Mouse (Mus musculus) c-Kit-negative CD71-positive TER-119-positive erythroid progenitor cells, embryonic 14.5 days (primary cell): ENCODE results near the gene Pacrg.

Experiments used
- DNase-seq: peaks from one replicate; pipeline ENCODE4 v3.0.0-alpha.2; 2013; ENCODE audit warnings: low read depth, low spot score

Gene Pacrg

DNA sequence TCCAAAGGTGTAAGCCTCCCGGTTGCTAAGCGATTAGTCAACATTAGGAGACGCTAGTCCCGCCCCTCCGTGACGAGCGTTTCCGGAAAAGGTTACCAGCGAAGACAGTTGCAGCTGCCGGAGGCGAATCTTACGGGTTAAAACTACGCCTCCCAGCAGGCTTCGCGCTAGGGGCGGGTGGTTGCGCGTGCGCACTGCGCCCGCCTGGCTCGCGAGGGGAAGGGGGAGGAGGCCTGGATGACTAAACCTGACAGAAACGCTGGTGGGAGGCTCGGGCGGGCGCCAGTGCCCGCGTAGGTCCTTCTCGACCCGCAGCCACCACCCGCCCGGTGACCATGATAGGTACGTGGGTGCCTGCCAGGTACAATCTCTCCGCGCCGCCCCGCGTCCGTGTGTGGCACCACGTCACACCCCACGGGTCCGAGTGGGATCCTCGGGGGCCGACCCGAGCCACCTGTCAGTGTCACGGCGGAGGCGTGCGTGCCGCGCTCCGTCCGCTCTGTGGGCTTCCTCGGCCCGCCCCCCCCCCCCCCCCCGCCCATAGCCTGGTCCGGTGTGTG, at the start of gene Pacrg, which contains the start of gene Prkn:
Gene Pacrg, minus strand, starts transcription at position 164 of the 560 bp plus-strand sequence.
Gene Prkn, plus strand, starts transcription at position 237 of the 560 bp plus-strand sequence.
- DNase-seq = peak; percentile 72

DNA sequence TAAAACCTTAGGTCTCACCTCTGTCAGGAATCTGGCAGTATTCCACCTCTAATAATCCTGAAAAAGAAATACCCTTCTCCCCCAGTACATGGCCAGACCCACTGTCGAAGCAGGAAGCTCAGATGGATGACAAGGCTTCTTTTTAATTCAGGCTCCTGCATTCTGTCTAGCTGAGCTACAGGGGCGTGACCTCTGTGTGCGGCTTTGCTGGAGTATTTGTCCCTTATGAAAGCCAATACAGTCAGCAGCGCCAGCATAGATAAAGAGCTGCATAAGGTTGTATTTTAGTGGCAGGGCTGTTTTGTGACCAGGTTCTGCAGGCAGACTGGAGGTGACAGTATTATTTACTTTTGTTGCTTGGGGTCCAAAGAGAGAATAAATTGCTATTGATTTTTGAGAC, 47.8 kb upstream of the Pacrg start:
- DNase-seq = no peak

DNA sequence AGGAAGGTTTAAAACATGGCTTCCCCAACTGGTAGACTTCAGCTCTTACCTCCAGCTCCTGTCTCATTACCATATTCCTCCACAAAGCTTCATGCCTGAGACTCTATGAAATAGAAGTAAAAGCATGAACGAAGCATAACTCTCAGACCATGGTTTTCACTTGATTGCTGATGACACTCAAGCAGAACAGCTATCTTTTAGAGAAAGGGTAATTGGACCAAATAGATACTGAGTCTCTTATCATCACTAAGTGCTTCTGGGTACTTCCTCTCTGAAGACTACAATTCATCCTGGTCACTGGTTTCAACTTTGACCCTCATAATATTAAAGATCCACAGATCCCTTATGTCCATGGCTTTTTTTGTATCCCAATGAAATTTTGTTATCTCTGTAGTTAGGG, 42.1 kb upstream of the Pacrg start:
- DNase-seq = no peak

DNA sequence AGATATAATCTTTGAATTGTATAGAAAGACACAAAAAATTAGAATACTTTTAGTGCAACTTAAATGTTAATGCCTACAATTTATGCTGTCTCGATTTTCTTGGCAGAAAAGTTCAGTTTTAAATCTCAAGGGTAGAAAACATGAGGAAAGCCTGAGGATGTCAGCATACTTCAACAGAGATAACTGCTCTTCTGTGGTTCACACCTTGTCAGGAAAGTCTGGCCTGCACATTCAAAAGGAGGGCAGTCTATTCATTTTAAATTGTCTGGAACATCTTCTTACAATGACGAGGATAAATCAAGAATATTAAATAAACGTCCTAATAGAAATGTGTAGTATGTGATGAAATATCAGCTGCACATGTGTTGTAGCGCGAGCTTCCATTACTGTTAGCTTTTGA, 38.9 kb upstream of the Pacrg start:
- DNase-seq = no peak

DNA sequence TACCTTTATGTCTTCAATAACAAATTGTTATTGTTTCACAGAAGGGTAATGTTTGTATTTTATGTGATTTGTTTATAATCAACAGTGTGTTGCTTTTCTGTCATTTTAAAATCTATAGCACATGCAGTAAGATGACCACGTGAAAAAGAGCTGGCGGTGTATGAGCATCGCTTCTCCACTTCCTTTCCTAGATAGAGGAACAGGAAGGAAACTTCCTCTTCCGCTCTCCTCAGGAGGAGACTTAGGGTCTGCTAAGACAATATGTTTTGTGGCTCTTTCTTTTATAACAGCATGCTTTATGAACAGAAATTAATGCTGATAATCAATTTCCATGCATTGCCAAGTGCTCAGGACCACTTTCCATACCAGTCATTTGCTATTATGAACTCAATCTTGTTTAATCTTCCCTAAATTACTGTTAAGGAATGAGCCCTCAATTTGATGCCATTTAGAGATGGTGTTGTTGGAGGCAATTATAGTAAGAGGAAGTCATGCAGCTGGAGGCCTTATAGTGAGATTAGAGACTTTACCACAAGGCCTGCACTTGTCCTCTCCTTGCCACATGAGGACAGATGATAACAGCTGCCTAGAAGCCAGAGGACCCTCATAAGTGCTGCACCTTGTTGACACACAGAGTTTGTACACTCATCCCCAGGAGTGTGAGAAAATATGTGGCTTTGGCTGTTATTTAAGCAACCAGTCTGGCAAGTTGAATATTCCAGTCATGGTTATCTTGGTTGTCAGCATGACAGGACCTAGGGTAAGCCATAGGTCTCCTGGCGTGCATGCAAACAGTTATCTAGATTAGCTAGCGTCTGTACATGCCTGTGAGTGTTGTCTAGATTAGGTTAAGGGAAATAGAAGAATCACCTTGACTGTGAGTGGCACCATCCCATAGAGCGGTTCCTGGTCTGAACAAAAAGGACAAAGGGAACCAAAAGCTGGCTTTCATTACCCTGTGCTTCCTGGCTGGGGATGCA, 34.4 kb upstream of the Pacrg start:
- no peak for DNase-seq

DNA sequence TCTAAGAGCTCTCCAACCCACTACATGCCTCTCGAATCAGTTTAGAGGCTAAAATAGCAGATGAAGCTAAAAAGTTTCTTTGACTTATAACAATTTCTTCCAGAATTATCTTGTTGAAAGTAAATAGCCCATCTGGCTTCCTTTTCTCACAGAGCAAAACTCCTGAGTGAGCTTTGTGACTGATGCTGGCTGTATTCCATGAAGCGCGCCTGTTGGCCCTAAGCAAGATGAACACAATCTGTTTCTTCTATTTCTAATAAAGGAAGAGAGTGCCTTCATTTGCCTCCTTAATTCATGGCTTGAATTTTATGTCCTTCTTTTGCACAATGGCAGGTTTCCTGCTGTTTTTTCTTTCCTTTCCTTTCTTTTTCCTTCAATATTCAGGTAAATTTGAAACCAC, 14.1 kb upstream of the Pacrg start:
- DNase-seq = no peak

DNA sequence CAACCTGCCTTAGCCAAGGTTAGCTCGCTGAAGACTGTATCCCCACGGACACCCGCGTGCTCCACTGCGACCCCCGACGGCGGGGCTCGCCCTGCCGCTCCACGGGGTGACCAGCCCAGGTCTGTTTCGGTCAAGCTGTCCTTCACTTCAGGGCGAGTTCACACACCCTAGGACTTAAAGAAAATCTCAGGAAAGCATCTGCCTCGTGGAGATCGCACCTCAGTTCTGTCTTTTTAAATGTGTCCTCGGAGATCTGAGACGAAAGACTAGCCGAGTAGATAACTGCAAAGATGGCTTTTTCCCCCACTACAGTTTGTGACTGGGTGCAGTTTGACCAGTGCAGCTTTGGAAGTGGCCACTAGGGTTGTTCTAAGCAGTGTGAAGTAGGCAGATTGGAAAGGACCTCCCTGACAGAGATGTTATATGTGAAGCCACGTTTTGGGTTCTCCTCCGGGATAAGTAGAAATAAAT, 655 bp upstream of the Pacrg start:
- DNase-seq = no peak

DNA sequence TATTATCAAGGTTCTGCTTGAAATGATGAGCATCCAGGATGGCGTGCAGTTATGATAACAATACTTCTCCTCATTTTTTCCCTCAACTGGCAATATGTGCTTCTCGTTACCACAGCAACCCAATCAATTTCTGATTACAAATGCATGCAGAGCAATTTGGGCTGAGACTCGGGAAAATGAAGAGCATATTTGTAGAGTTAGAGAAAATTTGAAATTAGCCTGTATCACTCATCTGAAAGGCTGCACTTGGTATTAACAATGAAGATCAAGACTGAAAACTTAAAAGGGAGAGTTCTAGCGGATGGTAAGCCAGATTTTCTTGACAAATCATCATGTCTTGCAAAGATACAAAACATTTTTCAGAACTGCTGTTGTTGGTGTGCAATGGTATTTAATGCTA, 21.1 kb downstream of the Pacrg start:
- no peak for DNase-seq

DNA sequence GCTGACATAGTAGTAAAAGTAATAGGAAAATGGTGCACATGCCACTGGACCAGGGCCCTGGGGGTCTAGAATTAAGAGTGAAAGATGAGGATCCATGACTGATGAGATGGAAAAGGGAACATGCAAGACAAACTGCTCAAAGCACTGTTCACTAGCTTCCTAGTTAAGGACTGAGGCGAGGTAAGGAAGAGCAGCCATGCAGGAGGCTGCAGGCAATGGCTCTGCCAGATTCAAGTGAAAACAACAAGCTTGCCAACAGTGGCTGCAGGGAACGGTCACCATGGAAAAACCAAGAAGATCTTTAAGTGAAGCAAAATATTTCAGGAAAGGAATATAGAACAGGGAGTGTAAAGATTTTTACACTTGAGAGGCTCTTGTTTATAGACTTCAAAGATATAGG, 31.5 kb downstream of the Pacrg start:
- DNase-seq = no peak

DNA sequence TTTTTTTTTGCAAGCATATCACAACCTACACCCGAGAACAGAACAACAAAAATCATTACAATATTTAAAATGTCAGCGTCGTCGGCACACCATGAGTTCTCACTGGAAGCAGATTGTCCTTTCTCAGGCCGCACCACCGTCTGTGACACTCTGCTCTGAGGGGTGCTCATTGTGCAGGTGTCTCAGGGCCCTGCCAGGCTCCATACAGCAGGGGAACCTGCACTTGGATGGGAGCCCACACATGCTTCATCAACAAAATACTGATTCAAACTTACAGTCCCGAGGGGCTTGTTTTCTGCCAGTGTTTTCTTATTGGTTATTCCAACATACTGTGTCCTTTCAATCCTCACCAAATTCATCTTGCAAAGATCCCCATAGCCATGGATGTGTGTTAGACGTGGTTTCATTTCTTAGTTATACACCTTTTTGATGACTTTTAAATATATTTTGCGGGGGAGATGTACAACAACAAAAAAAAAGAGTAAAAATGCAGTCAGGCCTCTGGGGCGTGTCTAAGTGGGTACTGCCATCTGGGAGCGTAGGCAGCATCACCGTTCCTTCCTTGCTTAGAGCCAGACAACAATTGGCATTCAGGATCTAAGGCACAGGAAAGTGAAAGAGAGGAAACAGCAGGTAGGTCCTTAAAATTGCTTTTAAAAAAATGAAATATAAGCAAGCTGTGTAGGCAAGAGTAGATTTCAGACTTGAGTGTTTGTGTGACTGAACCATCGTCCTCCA, 32.7 kb downstream of the Pacrg start:
- no peak for DNase-seq

DNA sequence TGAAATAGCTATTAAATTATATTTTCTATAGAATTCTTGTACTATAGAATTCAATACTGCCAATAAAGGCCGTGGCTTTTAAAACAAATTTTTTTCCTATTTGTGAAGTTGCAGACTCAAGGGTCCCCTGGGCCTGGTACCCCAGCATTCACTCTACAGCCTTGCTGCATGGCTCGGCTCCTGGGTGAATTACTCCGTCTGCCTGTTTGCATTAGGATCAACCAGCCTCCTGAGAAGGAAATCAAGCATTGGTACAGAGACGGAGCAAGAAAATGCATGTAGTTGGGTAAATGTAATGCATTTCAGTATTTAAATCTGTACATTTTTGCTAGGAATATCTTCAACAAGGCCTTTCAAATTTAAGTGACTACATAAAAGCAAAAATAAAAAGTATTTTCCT, 33.4 kb downstream of the Pacrg start:
- DNase-seq = no peak

DNA sequence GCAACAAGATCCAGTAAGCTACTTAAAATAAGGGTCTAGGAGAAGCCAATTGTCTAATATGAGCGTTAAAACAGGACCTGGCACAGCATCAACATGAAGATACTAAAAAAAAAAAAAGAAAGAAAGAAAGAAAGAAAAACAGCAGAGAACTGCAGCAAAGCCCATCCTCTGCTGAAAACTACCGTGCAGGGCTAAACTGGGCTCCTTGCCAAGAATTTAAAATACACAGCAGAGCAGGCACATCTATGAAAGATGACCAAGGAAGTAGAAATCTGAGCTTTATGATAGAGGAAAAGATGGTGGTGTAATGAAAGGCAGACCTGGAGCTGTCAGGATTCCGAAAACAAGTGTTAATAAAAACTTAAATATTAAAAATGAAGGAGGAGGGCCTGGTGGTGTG, 48.5 kb downstream of the Pacrg start:
- no peak for DNase-seq

DNA sequence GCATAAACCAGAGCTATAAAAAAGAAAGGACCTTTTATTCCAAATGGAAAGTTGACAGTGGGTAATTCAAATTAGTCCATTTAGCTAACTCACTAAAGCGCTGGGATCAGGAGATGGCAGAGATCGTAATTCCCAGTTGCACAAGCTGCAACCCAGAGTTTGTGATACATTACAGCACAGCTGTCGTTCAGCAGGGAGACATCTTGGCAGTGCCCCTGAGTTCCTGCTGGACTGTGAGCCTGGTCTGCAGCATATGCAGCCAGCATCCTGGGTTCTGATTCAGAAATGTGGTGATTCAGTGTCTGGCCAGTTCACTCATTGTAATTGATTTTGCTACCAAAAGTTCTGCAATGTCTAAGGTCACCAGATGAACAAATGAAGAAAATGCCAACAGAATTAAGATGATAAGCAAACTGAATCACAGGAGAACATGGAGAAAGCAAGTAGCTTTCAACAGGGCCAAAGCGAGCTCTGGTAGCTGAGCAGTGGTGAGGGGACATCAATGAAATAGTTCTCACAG, 55.6 kb downstream of the Pacrg start:
- no peak for DNase-seq

DNA sequence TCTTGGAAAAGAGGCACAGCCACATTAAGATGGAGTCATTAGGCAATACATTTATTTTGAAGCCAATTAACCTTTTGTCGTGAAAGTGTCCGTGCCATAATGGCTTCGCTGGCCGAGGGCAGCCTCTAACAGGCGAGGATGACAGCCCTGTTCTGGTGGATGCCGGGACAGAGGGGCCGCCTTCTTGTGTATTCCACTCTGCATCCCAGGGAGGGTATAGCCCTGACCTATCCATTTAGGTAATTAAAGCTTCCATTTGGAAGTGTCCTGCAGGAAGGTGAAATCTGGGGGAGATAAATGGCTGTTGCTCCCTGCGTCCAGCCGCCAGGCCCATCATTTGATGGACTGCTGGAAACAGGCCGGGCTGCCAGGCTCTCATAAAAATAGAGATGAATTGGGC, 63.6 kb downstream of the Pacrg start:
- DNase-seq = no peak

DNA sequence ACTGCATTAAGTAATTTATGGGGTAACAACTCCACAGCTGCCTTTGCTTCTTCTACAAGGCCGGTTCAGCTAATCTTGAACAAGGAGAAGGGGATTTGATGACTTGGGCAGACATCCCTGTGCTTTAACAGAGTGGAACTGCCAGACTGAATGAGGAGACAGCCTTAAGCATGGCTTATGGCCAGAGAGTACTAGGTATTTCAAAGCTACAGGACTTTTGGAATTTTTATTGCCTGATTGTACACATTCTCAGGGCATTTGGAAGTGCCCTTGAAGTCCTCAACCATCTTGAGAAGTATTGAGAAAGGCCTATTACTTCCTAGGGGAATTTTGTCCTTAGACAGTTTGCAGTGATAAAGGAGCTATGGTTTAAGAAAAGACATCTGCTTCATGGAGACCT, 65.6 kb downstream of the Pacrg start:
- DNase-seq = no peak

DNA sequence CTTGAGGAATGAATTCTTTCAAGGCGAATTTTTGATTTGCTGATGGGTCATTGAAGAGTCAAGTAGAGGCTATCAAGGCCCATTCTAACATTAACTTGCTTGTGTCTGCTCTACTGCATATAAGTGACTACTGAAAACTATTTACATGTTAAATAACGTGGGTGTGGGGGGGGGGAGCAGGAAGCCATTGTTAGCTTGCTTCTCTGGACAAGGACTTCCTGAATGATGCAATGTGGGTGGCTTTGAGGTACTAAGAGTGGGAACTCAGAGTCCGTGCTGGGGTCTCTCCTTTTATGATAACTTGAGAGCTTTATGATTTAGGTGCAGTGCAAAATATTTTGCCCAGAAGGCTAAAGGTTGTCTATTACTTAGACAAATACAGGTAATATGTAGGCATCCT, 67.9 kb downstream of the Pacrg start:
- no peak for DNase-seq

DNA sequence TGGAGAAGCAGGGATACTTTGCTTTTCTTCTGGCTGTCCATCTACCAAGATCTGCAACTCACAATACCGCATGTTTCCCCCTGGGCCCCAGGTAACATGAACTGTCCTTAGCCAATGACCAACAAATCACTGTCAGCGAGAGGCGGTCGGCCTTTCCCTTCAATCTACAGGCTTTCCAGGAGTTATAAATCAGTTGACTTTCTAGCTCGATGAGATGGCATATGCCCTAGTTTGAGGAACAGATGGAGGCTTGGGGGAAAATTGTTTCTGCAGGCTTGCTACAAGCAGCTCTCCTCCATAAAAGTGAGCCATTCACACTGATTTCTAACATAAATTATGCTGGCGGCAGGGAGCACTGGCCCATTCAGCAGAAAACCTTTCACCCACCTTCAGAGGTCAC, 70.2 kb downstream of the Pacrg start:
- no peak for DNase-seq

DNA sequence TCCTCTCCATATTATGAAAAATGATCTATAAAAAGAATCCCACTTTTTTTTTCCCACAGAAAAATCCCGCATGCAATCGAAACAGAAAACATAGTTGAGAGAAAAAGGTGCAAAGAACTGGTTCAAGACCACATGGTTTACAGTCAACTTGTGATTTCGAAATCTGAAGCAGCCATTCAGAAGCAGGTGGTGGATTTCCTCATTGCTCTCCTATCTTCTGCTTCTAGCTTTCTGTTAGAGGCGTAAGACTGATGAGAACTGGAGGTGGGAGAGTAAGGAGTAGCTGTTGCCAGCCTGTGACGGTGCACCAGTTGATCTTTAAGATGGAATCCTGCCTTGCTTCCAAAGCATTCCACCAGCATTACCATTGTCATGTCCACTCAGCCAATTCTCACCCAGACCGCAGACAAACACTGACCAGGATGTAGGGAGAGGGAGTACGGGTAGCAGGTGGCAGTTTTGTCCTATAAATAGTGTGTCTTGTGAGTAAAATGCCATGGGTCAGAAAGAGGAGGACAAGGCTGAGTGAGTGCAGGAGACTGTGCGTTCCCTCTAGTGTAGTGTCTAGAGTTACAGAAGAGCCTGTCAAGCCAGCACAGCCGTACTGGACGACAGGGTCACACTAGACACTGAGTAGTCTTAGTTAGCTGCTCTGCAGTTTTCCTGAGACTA, 73.2 kb downstream of the Pacrg start:
- DNase-seq = no peak

DNA sequence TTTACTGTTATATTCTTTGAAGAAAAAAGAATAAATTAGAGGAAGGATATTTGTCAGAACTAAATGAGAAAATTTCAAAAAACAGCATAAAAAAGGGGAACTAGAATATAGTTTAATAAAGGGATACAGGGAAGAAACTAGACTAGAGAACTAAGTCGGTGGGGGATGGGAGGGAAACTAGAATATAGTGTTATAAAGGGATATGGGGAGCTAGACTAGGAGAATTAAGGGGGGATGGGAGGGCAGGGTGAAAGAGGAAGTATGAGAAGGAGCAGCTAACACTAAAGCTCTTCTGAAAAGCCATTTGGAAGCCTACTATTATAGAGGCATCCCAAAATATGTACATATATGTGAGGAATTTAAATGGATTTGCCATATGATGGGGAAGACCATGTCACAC, 75.8 kb downstream of the Pacrg start:
- DNase-seq = no peak

DNA sequence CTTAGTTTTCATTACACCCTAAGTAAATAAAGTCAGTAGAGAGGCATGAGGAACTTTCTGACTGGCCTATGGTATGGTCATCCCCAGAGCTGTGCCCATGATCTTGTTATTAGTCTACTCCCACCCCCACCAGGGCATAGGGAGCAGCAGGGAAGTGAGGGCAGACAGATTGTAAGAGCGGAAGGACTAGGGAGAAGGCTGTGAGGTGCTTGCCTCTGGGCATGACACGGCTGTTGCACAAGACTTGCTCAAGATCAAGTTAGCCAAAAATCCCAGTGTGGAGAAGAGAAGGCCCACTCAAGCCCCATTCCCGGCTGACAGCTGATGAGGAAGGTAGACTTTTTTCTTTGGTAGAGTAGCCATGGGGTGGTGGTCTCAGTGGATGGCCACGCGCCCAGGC, 82.7 kb downstream of the Pacrg start:
- no peak for DNase-seq

DNA sequence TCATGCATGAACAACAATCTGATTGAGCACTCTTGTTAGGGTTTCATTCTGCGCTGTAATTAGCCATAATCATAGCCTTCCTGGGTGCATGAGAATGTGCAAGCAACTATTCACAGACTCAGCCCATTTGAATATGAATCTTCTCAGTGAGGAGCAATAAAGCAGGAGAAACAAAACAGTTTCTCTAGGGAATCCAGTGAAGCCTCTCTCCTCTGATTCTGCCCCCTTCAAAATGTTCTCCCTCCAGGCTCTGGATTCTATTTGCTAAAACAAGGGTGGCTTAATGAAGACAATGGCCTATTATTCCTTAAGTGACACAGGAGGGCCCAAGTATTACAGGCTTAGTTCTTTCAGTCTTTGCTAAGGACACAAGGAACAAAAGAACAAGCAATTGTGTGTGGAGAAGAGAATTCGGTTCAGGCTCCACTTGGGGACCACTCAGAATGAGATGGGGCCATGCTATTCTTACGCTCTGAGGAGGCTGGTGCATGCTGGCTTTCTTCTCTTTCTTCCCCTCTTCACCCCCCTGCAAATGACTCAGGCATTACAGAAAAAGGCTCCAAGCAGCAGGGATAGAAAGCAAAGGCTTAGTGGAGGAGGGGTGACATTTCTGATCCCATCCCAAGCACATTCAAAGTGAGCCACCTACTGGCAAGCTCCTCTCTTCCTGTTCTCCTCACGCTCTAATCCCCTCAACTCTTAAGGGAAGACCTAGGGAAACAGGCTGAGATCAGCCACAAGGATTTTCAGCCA, 95.2 kb downstream of the Pacrg start:
- DNase-seq = no peak
